Mouse (Mus musculus) E14TG2a.4 (cell line): ENCODE data around the gene Prkacb.

ENCODE experiments used
- CTCF ChIP-seq: conservative IDR thresholded peaks from 2 replicates; pipeline ENCODE4 v1.5.1; 2014; ENCODE audit warnings: low read length
- POU5F1 ChIP-seq: IDR thresholded peaks from 2 replicates; pipeline ENCODE4 v1.6.1; 2014; ENCODE audit warnings: low read length, borderline replicate concordance

- TF ChIP-seq CTCF (no peak), POU5F1 (no peak)
Measured at GRCm38 (mm10) chr3:146731499-146731898, 81.3 kb downstream of the Prkacb start.
